Mouse (Mus musculus) kidney, postnatal 4 days (tissue): ENCODE measurements around the gene Cxcl1.

Experiments used
- DNase-seq, 2 experiments: peaks; one replicate each; pipeline ENCODE4 v3.0.0; 2021; ENCODE audit warnings: mixed read lengths in 2 of 2

Gene Cxcl1

GRCm38 (mm10) chr5:90891464-90891813 is 398 bp downstream of the Cxcl1 start:
- DNase-seq, result no peak

- DNase-seq, result no peak
These were observed 3.2 kb downstream of the Cxcl1 start for GRCm38 (mm10) chr5:90894231-90894630.

DNA sequence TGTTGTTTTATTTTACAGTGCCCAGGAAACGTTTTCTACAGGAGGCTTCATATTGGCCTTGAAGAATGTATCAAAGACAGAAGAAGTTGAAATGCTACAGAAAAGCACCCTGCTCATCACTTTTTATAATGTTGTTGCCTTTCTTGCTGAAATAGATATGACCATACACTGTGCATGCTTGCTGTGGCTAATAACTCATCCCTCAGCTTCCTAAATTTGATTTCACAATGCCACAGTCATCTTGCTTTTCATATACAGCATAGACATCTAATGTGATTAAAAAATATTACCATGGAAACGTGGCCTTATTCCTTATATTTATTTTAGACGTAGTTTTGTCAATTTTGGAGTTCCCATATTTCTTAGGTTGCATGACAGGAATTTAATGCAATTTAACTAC is 6.4 kb downstream of the Cxcl1 start:
- DNase-seq, result no peak

DNA sequence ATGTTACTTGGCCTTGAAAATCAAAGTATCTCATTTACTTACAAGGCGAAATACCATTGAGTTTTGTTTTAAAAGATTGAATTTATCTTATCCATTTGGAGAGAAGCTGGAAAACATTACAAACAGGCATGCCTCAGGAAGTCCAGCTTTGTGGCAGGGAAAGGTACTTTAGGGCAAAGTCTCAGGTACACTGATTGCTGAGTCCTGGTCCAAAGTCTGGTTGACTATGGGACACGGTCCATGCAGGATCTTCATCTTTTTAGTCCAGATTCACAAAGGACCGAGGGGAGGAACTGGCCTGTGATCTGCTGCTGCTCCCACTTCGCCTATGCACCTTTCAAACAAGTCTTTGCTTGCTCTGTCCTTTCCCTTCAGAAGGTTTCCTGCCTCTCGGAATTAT is 8.3 kb downstream of the Cxcl1 start:
- no peak for DNase-seq

DNA sequence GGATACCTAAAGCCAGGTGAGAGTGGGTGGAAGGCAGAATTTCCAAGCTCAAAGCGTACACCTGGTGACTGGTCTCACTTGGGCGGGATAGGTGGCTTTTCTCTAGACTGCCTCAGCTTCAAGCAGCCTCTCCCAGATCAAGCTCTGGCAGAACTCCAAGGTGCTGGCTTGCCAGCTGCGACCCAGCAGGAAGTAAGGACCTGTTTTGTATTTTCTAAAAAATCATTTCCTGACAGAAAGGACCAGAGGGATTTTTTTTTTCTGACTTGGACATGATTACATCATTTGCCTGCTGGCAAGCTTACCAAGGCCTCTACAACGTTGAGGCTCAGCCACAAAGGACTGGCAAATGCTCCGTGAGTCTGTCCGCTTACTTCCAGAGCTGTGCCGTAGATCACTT is 9.1 kb downstream of the Cxcl1 start:
- peak; percentile 55 to 65 for DNase-seq

DNA sequence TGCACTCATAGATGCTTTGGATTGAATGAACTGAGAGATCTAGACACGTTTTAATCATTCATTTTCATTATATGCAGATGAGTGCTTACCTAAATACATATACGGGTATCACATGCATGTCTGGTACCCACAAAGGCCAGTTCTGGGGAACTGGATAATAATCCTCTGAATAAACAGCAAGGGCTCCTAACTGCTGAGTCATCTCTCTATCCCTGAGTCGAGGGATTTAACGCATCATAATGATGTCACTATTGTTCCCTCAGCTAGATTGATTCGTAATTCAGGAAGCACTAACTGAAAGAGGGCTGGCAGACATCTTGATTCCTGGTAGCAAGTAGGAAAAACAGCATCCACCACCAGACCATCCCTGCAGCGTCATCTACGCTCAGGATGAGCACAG is 9.6 kb downstream of the Cxcl1 start:
- DNase-seq, result no peak

GRCm38 (mm10) chr5:90902380-90903260 is 11.6 kb downstream of the Cxcl1 start:
- peak; percentile 31 to 54 for DNase-seq

GRCm38 (mm10) chr5:90903339-90904020 is 12.4 kb downstream of the Cxcl1 start, which contains the start of gene Cxcl2:
Gene Cxcl2 (plus strand): TSS chr5:90903871.
- DNase-seq, result peak; percentile 17 to 51

DNA sequence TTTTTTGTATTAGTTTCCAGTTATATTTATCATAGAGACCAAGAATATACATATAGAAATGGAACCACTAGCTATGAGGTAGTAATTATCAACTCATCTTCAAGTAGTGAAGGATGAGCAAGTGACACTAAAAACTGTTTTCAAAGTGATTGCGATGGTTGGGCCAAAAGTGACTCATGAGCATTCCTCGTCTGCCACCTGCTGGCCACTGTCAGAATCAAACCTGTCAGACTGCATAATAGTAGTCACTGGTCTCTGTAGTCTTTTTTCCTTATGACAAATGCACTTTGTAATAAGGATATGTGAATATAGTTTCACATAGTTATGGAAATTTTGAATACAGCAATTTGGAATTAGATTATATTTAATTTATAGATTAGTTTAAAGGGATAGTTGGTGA is 17.9 kb downstream of the Cxcl1 start:
- DNase-seq, result peak; percentile 80 to 81

GRCm38 (mm10) chr5:90919495-90919894 is 28.5 kb downstream of the Cxcl1 start:
- no peak for DNase-seq

DNA sequence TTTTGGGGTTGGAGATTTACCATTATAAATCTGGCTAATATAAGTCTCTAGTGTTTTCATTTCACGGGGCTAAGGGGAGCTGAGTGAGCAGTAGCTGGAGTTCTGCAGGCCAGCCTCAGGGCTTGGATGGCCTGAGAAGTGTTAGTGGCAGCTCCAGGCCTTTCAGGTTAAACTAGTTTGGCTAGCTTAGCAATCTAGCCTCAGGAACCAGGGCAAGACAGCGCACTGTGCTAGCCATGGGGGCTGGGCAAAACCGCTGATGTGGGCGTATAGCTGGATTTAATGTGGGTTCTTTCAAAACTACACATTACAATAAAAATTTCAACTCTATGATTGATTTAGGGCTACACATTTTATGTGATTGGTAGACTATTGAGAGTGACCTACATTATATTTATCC is 31.9 kb downstream of the Cxcl1 start:
- no peak for DNase-seq

DNA sequence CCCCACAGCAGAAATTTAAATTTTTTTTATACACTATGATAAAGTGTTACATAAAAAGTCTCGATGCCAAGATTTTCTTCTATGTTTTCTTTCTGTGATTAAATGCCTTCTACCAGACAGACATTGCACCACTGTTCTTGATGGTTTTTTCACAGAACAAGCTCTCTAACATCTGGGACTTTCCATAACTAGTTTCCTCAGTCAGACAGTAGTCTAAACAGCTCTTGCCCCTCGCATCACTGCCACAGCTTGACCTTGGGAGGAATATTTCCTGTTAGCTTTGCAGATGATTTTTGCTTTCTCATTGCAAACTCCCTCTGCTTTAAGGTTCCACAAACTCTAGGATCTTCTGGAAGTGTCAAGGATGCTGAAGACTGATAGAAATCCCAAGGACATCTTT is 39.5 kb downstream of the Cxcl1 start:
- no peak for DNase-seq

- peak; percentile 90 to 94 for DNase-seq
These were observed 40.2 kb downstream of the Cxcl1 start, which contains the start of gene Mthfd2l for GRCm38 (mm10) chr5:90930971-90931851. Gene Mthfd2l (plus strand): TSS chr5:90931117.

DNA sequence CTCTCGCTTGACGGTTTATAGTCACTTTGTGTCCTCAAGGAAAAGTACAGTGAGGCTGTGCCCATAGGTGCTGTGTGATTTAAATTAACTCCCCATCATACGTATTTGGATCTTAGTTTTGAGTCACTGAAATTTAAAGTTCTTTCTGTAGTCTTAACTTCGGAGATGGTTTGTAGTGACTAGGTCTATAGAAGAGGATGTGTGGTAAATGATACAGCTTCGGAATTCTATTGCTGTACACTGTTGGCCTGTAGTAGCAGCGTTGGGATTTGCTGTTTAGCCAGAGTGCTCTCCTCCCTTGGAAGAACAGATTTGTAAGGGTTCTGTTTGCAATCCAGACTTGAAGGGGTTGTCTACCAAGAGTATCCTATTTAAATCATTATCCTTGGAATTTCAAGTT is 40.9 kb downstream of the Cxcl1 start:
- DNase-seq, result no peak

GRCm38 (mm10) chr5:90936706-90937105 is 45.7 kb downstream of the Cxcl1 start:
- DNase-seq, result no peak
